Mouse (Mus musculus): ENCODE data around the gene Olfr46. TPM values are rescaled to one million over a fixed set of nuclear protein-coding genes. Genes with fewer than 3 reads are reported as not detected.

Olfr46 gene
- polyA plus RNA-seq (2012; rRNA removed) = not detected in 2 replicates

GRCm38 (mm10) chr7:140600969-140601368 lies at the start of gene Olfr46:
Olfr46 (plus strand) TSS chr7:140601269.

GRCm38 (mm10) chr7:140567586-140567985 lies 33.5 kb upstream of the Olfr46 start, which contains the start of gene Olfr538:
Olfr538 (plus strand) TSS chr7:140567886.

GRCm38 (mm10) chr7:140628670-140629069 lies 27.6 kb downstream of the Olfr46 start, which contains the start of gene Olfr61:
Olfr61 (plus strand) TSS chr7:140628970.

GRCm38 (mm10) chr7:140646152-140646551 lies 45.1 kb downstream of the Olfr46 start, which contains the start of gene Olfr53:
Olfr53 (plus strand) TSS chr7:140646452.

GRCm38 (mm10) chr7:140659630-140660029 lies 58.6 kb downstream of the Olfr46 start, which contains the start of gene Olfr539:
Olfr539 (plus strand) TSS chr7:140659930.

Other genes with a start within 250 kb of the Olfr46 start
- gene Olfr60, start 239.6 kb upstream of the Olfr46 start, polyA plus RNA-seq (2012; rRNA removed) = not detected in 2 replicates
- not detected in 2 replicates for gene Olfr530, start 224.9 kb upstream of the Olfr46 start, polyA plus RNA-seq (2012; rRNA removed)
- not detected in 2 replicates for gene Olfr531, start 198.4 kb upstream of the Olfr46 start, polyA plus RNA-seq (2012; rRNA removed)
- not detected in 2 replicates for gene Olfr532, start 179.6 kb upstream of the Olfr46 start, polyA plus RNA-seq (2012; rRNA removed)
- gene Olfr533, start 137.9 kb upstream of the Olfr46 start, polyA plus RNA-seq (2012; rRNA removed) = not detected in 2 replicates
- not detected in 2 replicates for gene Olfr535, start 117.1 kb upstream of the Olfr46 start, polyA plus RNA-seq (2012; rRNA removed)
- gene Olfr536, start 93.9 kb upstream of the Olfr46 start, polyA plus RNA-seq (2012; rRNA removed) = not detected in 2 replicates
- gene Olfr538, start 33.4 kb upstream of the Olfr46 start, polyA plus RNA-seq (2012; rRNA removed) = not detected in 2 replicates
- gene Olfr61, start 27.7 kb downstream of the Olfr46 start, polyA plus RNA-seq (2012; rRNA removed) = not detected in 2 replicates
- gene Olfr53, start 45.2 kb downstream of the Olfr46 start, polyA plus RNA-seq (2012; rRNA removed) = not detected in 2 replicates
- gene Olfr539, start 58.7 kb downstream of the Olfr46 start, polyA plus RNA-seq (2012; rRNA removed) = 0.01 and 0.04 TPM in 2 replicates
- not detected in 2 replicates for gene Olfr45, start 80.7 kb downstream of the Olfr46 start, polyA plus RNA-seq (2012; rRNA removed)
- not detected in 2 replicates for gene Olfr541, start 96.0 kb downstream of the Olfr46 start, polyA plus RNA-seq (2012; rRNA removed)
- gene Cyp2e1, start 162.5 kb downstream of the Olfr46 start, polyA plus RNA-seq (2012; rRNA removed) = not detected in 2 replicates
- 0.21 and 0.36 TPM in 2 replicates for gene Syce1, start 186.6 kb downstream of the Olfr46 start, polyA plus RNA-seq (2012; rRNA removed)
- 9.1 and 11.1 TPM in 2 replicates for gene Zfp941, start 220.9 kb downstream of the Olfr46 start, polyA plus RNA-seq (2012; rRNA removed)
- 0.07 and 0.84 TPM in 2 replicates for gene Urah, start 233.7 kb downstream of the Olfr46 start, polyA plus RNA-seq (2012; rRNA removed)
- gene Scgb1c1, start 244.3 kb downstream of the Olfr46 start, polyA plus RNA-seq (2012; rRNA removed) = not detected in 2 replicates
- 0.05 TPM in 2 replicates for gene Odf3, start 246.5 kb downstream of the Olfr46 start, polyA plus RNA-seq (2012; rRNA removed)